Mouse (Mus musculus) brain, embryonic 14.5 days (tissue): ENCODE data around the gene Slc9b1.

Source experiments
- CTCF ChIP-seq: fragments of 200-500 bp; IDR thresholded peaks from 2 replicates; pipeline ENCODE4 v1.5.1; 2012; ENCODE audit warnings: inconsistent platforms, mild to moderate bottlenecking, moderate library complexity, borderline replicate concordance; ENCODE audit not compliant: insufficient read depth, insufficient read length; ENCODE audit errors: extremely low read depth
- POLR2A ChIP-seq: fragments of 200-500 bp; IDR thresholded peaks from 2 replicates; pipeline ENCODE4 v1.6.1; 2012; ENCODE audit warnings: mild to moderate bottlenecking, inconsistent platforms, borderline replicate concordance; ENCODE audit not compliant: poor library complexity, insufficient read depth, insufficient read length, severe bottlenecking; ENCODE audit errors: extremely low read depth

DNA sequence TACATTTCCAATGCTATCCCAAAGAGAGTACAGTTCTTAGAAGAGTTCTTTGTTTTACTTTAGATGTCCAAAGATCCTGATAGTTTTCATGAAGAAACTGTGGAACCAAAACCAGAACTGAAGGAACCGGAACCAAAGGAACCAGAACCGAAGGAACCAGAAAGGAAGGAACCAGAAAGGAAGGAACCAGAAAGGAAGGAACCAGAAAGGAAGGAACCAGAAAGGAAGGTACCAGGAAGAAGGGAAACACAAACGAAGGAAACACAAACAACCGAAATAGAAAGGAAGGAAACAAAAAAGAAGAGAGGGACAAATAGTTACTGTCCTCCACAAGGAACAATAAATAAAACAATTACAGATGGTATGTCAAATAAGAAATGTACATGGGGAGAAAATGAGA, 9.6 kb downstream of the Slc9b1 start:
- no peak for TF ChIP-seq CTCF
- no peak for TF ChIP-seq POLR2A
